Mouse (Mus musculus) E14TG2a.4 (cell line): ENCODE measurements at regions not wholly inside any gene's neighbourhood (a gene's known extent, or its start where the extent isn't known, plus 50 kb on each side); places are given as distances from the start of the nearest gene placed in this dataset.

Source experiments
- CTCF ChIP-seq: conservative IDR thresholded peaks from 2 replicates; pipeline ENCODE4 v1.5.1; 2014; ENCODE audit warnings: low read length
- POU5F1 ChIP-seq: IDR thresholded peaks from 2 replicates; pipeline ENCODE4 v1.6.1; 2014; ENCODE audit warnings: low read length, borderline replicate concordance

DNA sequence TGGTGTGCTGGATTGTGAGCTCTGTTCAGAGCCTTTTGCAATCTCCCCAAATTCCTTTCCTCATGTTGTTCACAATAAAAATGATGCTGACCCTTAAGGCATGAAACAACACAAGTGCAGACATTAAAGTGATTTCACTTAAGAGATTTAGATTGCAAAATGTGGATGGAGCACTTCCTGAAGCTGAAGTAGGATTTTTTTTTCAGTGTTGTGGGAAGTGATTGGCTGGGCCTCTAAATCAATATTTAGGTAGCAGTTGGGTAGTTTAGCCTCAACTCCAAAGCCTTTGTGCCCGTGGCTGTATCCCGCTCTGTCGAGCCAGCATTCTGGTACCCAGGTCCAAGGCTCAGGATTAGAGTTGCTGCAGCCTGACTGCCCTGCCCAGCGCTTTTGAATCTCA lies 133.0 kb downstream of the Zfp706 start:
- TF ChIP-seq CTCF (no peak), POU5F1 (no peak)
